In the genomic region with DNA sequence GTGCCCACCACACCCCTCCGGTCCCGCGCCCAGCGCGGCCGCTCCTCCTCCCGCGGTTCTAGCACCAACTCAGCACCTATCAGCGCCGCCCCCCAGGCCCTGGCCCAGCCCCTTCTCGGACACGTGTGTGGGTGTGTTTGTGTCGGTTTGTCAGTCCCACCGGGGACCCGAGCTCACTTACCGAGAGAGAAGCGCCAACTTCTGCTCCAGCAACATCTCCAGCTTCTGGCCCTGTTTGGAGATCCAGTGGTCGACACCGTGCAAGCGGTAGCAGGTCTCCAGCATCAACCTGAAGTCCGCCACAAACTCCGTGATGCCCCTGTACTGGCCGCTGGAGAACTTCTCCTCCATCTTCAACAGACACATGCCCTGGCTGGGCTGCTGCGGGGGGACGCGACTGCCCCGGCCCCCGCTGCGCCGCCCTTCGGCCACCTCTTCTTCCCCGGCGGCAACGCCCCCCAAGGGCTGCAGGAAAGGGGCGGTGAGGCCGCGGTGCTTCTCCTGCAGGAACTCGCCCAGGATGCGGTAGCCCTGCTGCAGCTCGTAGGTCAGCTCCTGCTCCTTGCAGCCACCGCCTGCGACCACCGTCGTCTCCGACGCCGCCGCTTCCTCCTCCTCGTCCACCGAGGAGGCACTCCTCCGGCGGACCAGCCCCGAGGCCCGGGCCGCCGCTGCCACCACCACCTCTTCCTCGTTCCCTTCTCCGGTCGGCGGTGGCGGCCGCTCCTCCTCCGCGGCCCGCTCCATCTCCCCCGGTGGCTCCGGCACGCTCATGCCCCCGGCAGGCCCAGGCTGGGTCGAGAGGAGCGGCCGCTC, we compare ENCODE assay signal across 8 mouse cellular contexts. TPM values are rescaled to one million over a fixed set of nuclear protein-coding genes. Genes with fewer than 3 reads are reported as not detected.
A peak's percentile ranks its signal among the peaks of the same experiment; 100 is the strongest.
DNase-seq lines count a peak whose midpoint lies in the region; ATAC-seq and TF ChIP-seq lines count a peak whose summit lies in the region.

No protein-coding gene starts in this region.

- peak overlapping the region; percentile 91 for H3K9ac ChIP-seq in midbrain, embryonic 11.5 days (ENCODE audit: low read length)

- peaks cover 21% of the 10 kb centered on the region for H3K36me3 ChIP-seq in limb, embryonic 10.5 days
- H3K36me3 ChIP-seq in midbrain, embryonic 11.5 days (ENCODE audit: control insufficient read depth, insufficient read depth, low read length): peaks cover 2% of the 10 kb centered on the region; the same call in 1 of the 2 replicates

- H3K27me3 ChIP-seq in limb, embryonic 10.5 days (ENCODE audit: low read depth, poor library complexity, severe bottlenecking): no peaks in the 10 kb centered on the region
- H3K27me3 ChIP-seq in midbrain, embryonic 11.5 days (ENCODE audit: control insufficient read depth, insufficient read depth, low read length): no peaks in the 10 kb centered on the region

- WGBS in limb, embryonic 10.5 days: under 1% methylated on average over 71 of the region's 72 CpGs
- under 1% methylated on average over 61 of the region's 72 CpGs for WGBS in midbrain, embryonic 11.5 days

- ATAC-seq in midbrain, embryonic 11.5 days (ENCODE audit: low FRiP score): peak; percentile 41

- no peaks in the 10 kb centered on the region for H3K9me3 ChIP-seq in limb, embryonic 10.5 days (replicated peaks)
- H3K9me3 ChIP-seq in midbrain, embryonic 11.5 days (ENCODE audit: control insufficient read depth, low read length): no peaks in the 10 kb centered on the region

- H3K27ac ChIP-seq in cortical plate, adult 2 months (ENCODE audit: insufficient read depth, low read length): peak overlapping the region; percentile 39; the same call in 1 of the 2 replicates
- peak overlapping the region; percentile 98 for H3K27ac ChIP-seq in limb, embryonic 10.5 days
- H3K27ac ChIP-seq in midbrain, embryonic 11.5 days (ENCODE audit: low read depth, low read length): peak overlapping the region; percentile 91

- peak overlapping the region; percentile 57 for H3K4me3 ChIP-seq in cortical plate, adult 2 months (ENCODE audit: insufficient read depth, low read length)
- H3K4me3 ChIP-seq in limb, embryonic 10.5 days: peak overlapping the region; percentile 96
- H3K4me3 ChIP-seq in midbrain, embryonic 11.5 days (ENCODE audit: low read depth, low read length): peak overlapping the region; percentile 93

- peaks cover 4% of the 10 kb centered on the region for H3K4me1 ChIP-seq in cortical plate, adult 2 months (ENCODE audit: control insufficient read depth, insufficient read depth, low read length)
- H3K4me1 ChIP-seq in limb, embryonic 10.5 days: peaks cover 13% of the 10 kb centered on the region
- peaks cover 10% of the 10 kb centered on the region for H3K4me1 ChIP-seq in midbrain, embryonic 11.5 days (ENCODE audit: control insufficient read depth, insufficient read depth, low read length)

- peak overlapping the region; percentile 86 for H3K4me2 ChIP-seq in midbrain, embryonic 11.5 days

- peak; percentile 38 for DNase-seq in layer of hippocampus, adult 11-12 months (ENCODE audit: low spot score)
- no peak for DNase-seq in layer of hippocampus, adult 9-10 months (ENCODE audit: low spot score)
- peak; percentile 65 for DNase-seq in gastrocnemius, postnatal 10 days
- DNase-seq in induced T-regulatory cell, adult 2 months (ENCODE audit: low read depth): peak; percentile 85
- DNase-seq in limb, embryonic 10.5 days (ENCODE audit: low spot score): peak; percentile 79
- peak; percentile 95 for DNase-seq in midbrain, embryonic 11.5 days (ENCODE audit: low spot score, missing footprints)
- DNase-seq in skeletal muscle tissue, adult 2 months (ENCODE audit: low read depth, low spot score): peak; percentile 54

- no peak for TF ChIP-seq POLR2A in cortical plate, adult 2 months (IDR thresholded peaks at IDR 0.05; ENCODE audit: extremely low read depth, insufficient read depth, low read length)

- no peak for TF ChIP-seq CTCF in cortical plate, adult 2 months (IDR thresholded peaks at IDR 0.05; ENCODE audit: extremely low read depth, insufficient read depth, low read length)

RNA-seq across cellular contexts. Expression of a gene that starts 0.5 kb away (rescaled TPM):
- polyA plus RNA-seq in cortical plate, adult 2 months (2012; rRNA removed): 27.0 and 27.4 TPM in 2 replicates
- 10 to 100 TPM; 12.4 to 16.1 TPM for total RNA-seq in gastrocnemius, postnatal 10 days (2021)
- polyA plus RNA-seq in limb, embryonic 10.5 days (2016; fragmentation: Nextera tagmentation; extraction: Ambion mirVana): 3.7 and 4.6 TPM in 2 replicates
- polyA plus RNA-seq in midbrain, embryonic 11.5 days (2014; fragmentation: Nextera tagmentation; extraction: Ambion mirVana): 7.7 and 8.0 TPM in 2 replicates

RNA-seq across cellular contexts. Expression of a gene that starts 7.5 kb away (rescaled TPM):
- 14.5 and 15.9 TPM in 2 replicates for polyA plus RNA-seq in cortical plate, adult 2 months (2012; rRNA removed)
- 1 to 10 TPM; 8.0 to 9.0 TPM for total RNA-seq in gastrocnemius, postnatal 10 days (2021)
- polyA plus RNA-seq in limb, embryonic 10.5 days (2016; fragmentation: Nextera tagmentation; extraction: Ambion mirVana): 19.6 and 26.1 TPM in 2 replicates
- 47.8 and 49.2 TPM in 2 replicates for polyA plus RNA-seq in midbrain, embryonic 11.5 days (2014; fragmentation: Nextera tagmentation; extraction: Ambion mirVana)

Comparison
In these comparisons a context has a peak if more than half of its experiments do, and no peak if none do; other contexts are left out.
1. H3K27ac ChIP-seq: peak in every context shown above with its lines; median percentile 98 in limb, embryonic 10.5 days; 91 in midbrain, embryonic 11.5 days; 39 in cortical plate, adult 2 months.